Mouse (Mus musculus) thymus, adult 18-20 months (tissue): ENCODE measurements around the gene Lima1.
A peak's percentile ranks its signal among the peaks of the same experiment; 100 is the strongest.

ENCODE experiments used
- DNase-seq, 2 experiments: peaks; one replicate each; pipeline ENCODE4 v3.0.0; 2022; ENCODE audit warnings: mixed read lengths in 2 of 2

Lima1 gene

GRCm38 (mm10) chr15:99866450-99867221, 8.6 kb downstream of the Lima1 start:
- no peak for DNase-seq

GRCm38 (mm10) chr15:99865942-99866341, 9.3 kb downstream of the Lima1 start:
- DNase-seq = no peak

GRCm38 (mm10) chr15:99865494-99865941, 9.7 kb downstream of the Lima1 start:
- DNase-seq = no peak

- no peak for DNase-seq
Measured at GRCm38 (mm10) chr15:99865046-99865445, 10.2 kb downstream of the Lima1 start.

- DNase-seq = no peak
Measured at GRCm38 (mm10) chr15:99863786-99864185, 11.5 kb downstream of the Lima1 start.

- DNase-seq = no peak
Measured at GRCm38 (mm10) chr15:99863358-99863757, 11.9 kb downstream of the Lima1 start.

- DNase-seq = no peak
Measured at GRCm38 (mm10) chr15:99862473-99862872, 12.8 kb downstream of the Lima1 start.

GRCm38 (mm10) chr15:99861955-99862354, 13.3 kb downstream of the Lima1 start:
- no peak for DNase-seq

- no peak for DNase-seq
Measured at GRCm38 (mm10) chr15:99861536-99861935, 13.7 kb downstream of the Lima1 start.

- no peak for DNase-seq
Measured at GRCm38 (mm10) chr15:99859644-99860392, 15.4 kb downstream of the Lima1 start.

GRCm38 (mm10) chr15:99857479-99857878, 17.8 kb downstream of the Lima1 start:
- no peak for DNase-seq

- no peak for DNase-seq
Measured at GRCm38 (mm10) chr15:99855119-99855518, 20.1 kb downstream of the Lima1 start.

- no peak for DNase-seq
Measured at GRCm38 (mm10) chr15:99852606-99853237, 22.5 kb downstream of the Lima1 start.

GRCm38 (mm10) chr15:99850265-99850664, 25.0 kb downstream of the Lima1 start:
- no peak for DNase-seq

GRCm38 (mm10) chr15:99847937-99848336, 27.3 kb downstream of the Lima1 start:
- DNase-seq = no peak

GRCm38 (mm10) chr15:99847207-99847881, 27.9 kb downstream of the Lima1 start:
- no peak for DNase-seq

GRCm38 (mm10) chr15:99846633-99847032, 28.6 kb downstream of the Lima1 start:
- DNase-seq = no peak

- no peak for DNase-seq
Measured at GRCm38 (mm10) chr15:99843856-99844255, 31.4 kb downstream of the Lima1 start.

GRCm38 (mm10) chr15:99839910-99840309, 35.3 kb downstream of the Lima1 start:
- peak in 1 of 2 experiments; percentile 4 for DNase-seq

GRCm38 (mm10) chr15:99839165-99839840, 36.0 kb downstream of the Lima1 start:
- no peak for DNase-seq

- no peak for DNase-seq
Measured at GRCm38 (mm10) chr15:99837561-99837960, 37.7 kb downstream of the Lima1 start.

- DNase-seq = no peak
Measured at GRCm38 (mm10) chr15:99835191-99835590, 40.1 kb downstream of the Lima1 start.
